Mouse (Mus musculus): ENCODE results near the gene Ctxn2. TPM values are rescaled to one million over a fixed set of nuclear protein-coding genes. Genes with fewer than 3 reads are reported as not detected.

Ctxn2 gene
- polyA plus RNA-seq, 1 experiment from 2014 or later = 0.33 TPM

DNA sequence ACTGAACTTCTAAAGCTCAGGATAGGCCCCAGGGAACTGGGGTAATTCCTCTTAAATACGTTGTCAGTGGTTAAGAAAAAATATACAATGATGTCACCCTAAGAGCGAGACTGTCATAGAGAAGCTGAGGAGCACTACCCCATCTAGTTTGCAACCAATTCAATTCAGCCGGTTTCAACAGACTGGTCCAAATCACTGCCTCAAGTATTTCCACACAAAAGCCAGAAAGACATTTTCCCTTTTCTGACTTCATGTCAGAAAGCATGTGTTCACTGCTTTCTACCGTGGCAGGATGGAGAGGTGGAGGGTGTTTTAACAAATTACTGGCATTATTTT is 14.2 kb upstream of the Ctxn2 start:
- H3K27ac ChIP-seq (replicated peaks) = peak overlapping the region; percentile 36; the same call in 1 of the 2 replicates
- 9% methylated on average over 4 of the region's 4 CpGs for WGBS
- H3K4me1 ChIP-seq (replicated peaks; ENCODE audit: control insufficient read depth, insufficient read depth) = no peaks in the 10 kb centered on the region
- no peak for TF ChIP-seq EP300 (optimal IDR thresholded peaks at IDR 0.05)
- TF ChIP-seq CTCF (IDR thresholded peaks at IDR 0.05; ENCODE audit: low read depth) = no peak
- H3K36me3 ChIP-seq (ENCODE audit: control insufficient read depth, insufficient read depth, low read length) = no peaks in the 10 kb centered on the region
- no peak for DNase-seq (ENCODE audit: low spot score)
- peak overlapping the region; percentile 60 for H3K4me3 ChIP-seq (ENCODE audit: low read depth, low read length)
- no peaks in the 10 kb centered on the region for H3K27me3 ChIP-seq (ENCODE audit: control insufficient read depth, insufficient read depth, low read length)
- H3K9ac ChIP-seq (ENCODE audit: low read length) = peak overlapping the region; percentile 82
- no peak for ATAC-seq (ENCODE audit: low FRiP score, low TSS enrichment)
- H3K4me2 ChIP-seq (replicated peaks; ENCODE audit: low read depth) = peak overlapping the region; percentile 73
- no peaks in the 10 kb centered on the region for H3K9me3 ChIP-seq (ENCODE audit: control insufficient read depth, low read length)

- Histone ChIP-seq H3K4me2 (replicated peaks; ENCODE audit: low read depth) (peak overlapping the region; percentile 73), H3K9ac (ENCODE audit: low read length) (peak overlapping the region; percentile 82), H3K27ac (replicated peaks) (peak overlapping the region; percentile 85), H3K36me3 (ENCODE audit: control insufficient read depth, insufficient read depth, low read length) (no peaks in the 10 kb centered on the region), H3K9me3 (ENCODE audit: control insufficient read depth, low read length) (no peaks in the 10 kb centered on the region), H3K4me3 (ENCODE audit: low read depth, low read length) (peak overlapping the region; percentile 60), H3K27me3 (ENCODE audit: control insufficient read depth, insufficient read depth, low read length) (no peaks in the 10 kb centered on the region), H3K4me1 (replicated peaks; ENCODE audit: control insufficient read depth, insufficient read depth) (no peaks in the 10 kb centered on the region)
- peak; percentile 78 for ATAC-seq (ENCODE audit: low FRiP score, low TSS enrichment)
- peak; percentile 33 for DNase-seq (ENCODE audit: low spot score)
- WGBS = under 1% methylated on average over 45 of the region's 59 CpGs
- TF ChIP-seq EP300 (optimal IDR thresholded peaks at IDR 0.05) = no peak
- no peak for TF ChIP-seq CTCF (IDR thresholded peaks at IDR 0.05; ENCODE audit: low read depth)
Observed at GRCm38 (mm10) chr2:125122624-125123476, 13.6 kb upstream of the Ctxn2 start.

DNA sequence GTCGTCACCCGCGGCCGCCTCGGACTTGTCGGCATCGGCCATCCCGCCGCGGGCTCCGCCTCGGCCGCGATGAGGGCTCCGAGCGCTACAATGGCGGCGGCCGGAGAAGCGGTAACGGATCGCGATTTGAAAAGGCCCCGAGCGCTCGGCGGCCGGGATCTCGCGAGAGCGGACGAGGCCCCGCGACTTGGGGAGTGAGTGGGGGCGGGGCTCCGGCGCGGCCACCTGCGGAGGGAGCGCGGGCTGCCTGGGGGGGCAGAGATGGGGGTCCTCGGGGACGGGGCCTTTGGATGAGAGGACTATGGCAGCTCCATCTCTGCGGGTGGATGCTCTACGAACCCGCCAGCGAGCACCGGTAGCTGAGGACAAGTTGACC is 13.0 kb upstream of the Ctxn2 start, which contains the start of gene Myef2:
Gene Myef2, minus strand, starts transcription at position 185 of the 376 bp plus-strand sequence.
- TF ChIP-seq EP300 (optimal IDR thresholded peaks at IDR 0.05) = peak; percentile 96
- TF ChIP-seq CTCF (IDR thresholded peaks at IDR 0.05; ENCODE audit: low read depth) = no peak
- peak; percentile 81 for DNase-seq (ENCODE audit: low spot score)
- Histone ChIP-seq H3K27ac (replicated peaks) (peak within 1 kb of the TSS; percentile 85), H3K4me1 (replicated peaks; ENCODE audit: control insufficient read depth, insufficient read depth) (no peaks in the 10 kb centered on the region), H3K36me3 (ENCODE audit: control insufficient read depth, insufficient read depth, low read length) (no peaks in the 10 kb centered on the region), H3K4me2 (replicated peaks; ENCODE audit: low read depth) (peak within 1 kb of the TSS; percentile 73), H3K9ac (ENCODE audit: low read length) (peak within 1 kb of the TSS; percentile 82), H3K27me3 (ENCODE audit: control insufficient read depth, insufficient read depth, low read length) (no peaks in the 10 kb centered on the region), H3K4me3 (ENCODE audit: low read depth, low read length) (peak within 1 kb of the TSS; percentile 60), H3K9me3 (ENCODE audit: control insufficient read depth, low read length) (no peaks in the 10 kb centered on the region)
- peak; percentile 94 for ATAC-seq (ENCODE audit: low FRiP score, low TSS enrichment)
- WGBS = under 1% methylated on average over 40 of the region's 48 CpGs

GRCm38 (mm10) chr2:125125824-125126223 is 10.7 kb upstream of the Ctxn2 start:
- ATAC-seq (ENCODE audit: low FRiP score, low TSS enrichment) (no peak), DNase-seq (ENCODE audit: low spot score) (no peak)
- Histone ChIP-seq H3K4me3 (ENCODE audit: low read depth, low read length) (no peak overlapping the region), H3K27me3 (ENCODE audit: control insufficient read depth, insufficient read depth, low read length) (no peaks in the 10 kb centered on the region), H3K4me1 (replicated peaks; ENCODE audit: control insufficient read depth, insufficient read depth) (no peaks in the 10 kb centered on the region), H3K27ac (replicated peaks) (no peak overlapping the region), H3K9ac (ENCODE audit: low read length) (no peak overlapping the region), H3K36me3 (ENCODE audit: control insufficient read depth, insufficient read depth, low read length) (no peaks in the 10 kb centered on the region), H3K4me2 (replicated peaks; ENCODE audit: low read depth) (no peak overlapping the region), H3K9me3 (ENCODE audit: control insufficient read depth, low read length) (no peaks in the 10 kb centered on the region)
- TF ChIP-seq EP300 (optimal IDR thresholded peaks at IDR 0.05) (no peak), CTCF (IDR thresholded peaks at IDR 0.05; ENCODE audit: low read depth) (no peak)
- 39% methylated on average over 4 of the region's 4 CpGs for WGBS

DNA sequence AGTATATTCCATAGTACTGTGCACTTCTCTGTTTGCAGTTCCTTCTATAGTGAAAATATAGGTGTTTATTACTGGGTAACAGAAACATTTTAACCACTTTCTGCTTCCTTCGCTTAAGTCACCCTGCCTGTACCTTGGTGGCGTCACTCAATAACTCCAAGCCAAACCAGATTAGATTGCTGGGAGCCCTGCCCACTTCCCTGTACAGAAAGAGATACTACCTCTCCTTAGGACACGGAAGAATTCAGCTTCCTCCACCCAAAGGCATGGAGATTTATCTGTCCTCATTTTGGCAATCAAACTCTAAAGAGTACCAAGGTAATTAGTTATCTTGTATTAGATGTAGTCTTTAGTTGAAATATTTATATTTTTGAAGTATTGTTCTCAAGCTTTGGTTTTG is 9.7 kb upstream of the Ctxn2 start:
- Histone ChIP-seq H3K4me1 (replicated peaks; ENCODE audit: control insufficient read depth, insufficient read depth) (no peaks in the 10 kb centered on the region), H3K9me3 (ENCODE audit: control insufficient read depth, low read length) (no peaks in the 10 kb centered on the region), H3K4me2 (replicated peaks; ENCODE audit: low read depth) (no peak overlapping the region), H3K27me3 (ENCODE audit: control insufficient read depth, insufficient read depth, low read length) (no peaks in the 10 kb centered on the region), H3K9ac (ENCODE audit: low read length) (no peak overlapping the region), H3K36me3 (ENCODE audit: control insufficient read depth, insufficient read depth, low read length) (no peaks in the 10 kb centered on the region), H3K4me3 (ENCODE audit: low read depth, low read length) (no peak overlapping the region), H3K27ac (replicated peaks) (no peak overlapping the region)
- 71% methylated on average over 3 of the region's 3 CpGs for WGBS
- no peak for ATAC-seq (ENCODE audit: low FRiP score, low TSS enrichment)
- no peak for DNase-seq (ENCODE audit: low spot score)
- TF ChIP-seq CTCF (IDR thresholded peaks at IDR 0.05; ENCODE audit: low read depth) = no peak
- no peak for TF ChIP-seq EP300 (optimal IDR thresholded peaks at IDR 0.05)

GRCm38 (mm10) chr2:125134113-125134512 is 2.4 kb upstream of the Ctxn2 start:
- ATAC-seq (ENCODE audit: low FRiP score, low TSS enrichment) (no peak), DNase-seq (ENCODE audit: low spot score) (no peak)
- Histone ChIP-seq H3K27ac (replicated peaks) (no peak overlapping the region), H3K4me2 (replicated peaks; ENCODE audit: low read depth) (no peak overlapping the region), H3K4me1 (replicated peaks; ENCODE audit: control insufficient read depth, insufficient read depth) (no peaks in the 10 kb centered on the region), H3K36me3 (ENCODE audit: control insufficient read depth, insufficient read depth, low read length) (no peaks in the 10 kb centered on the region), H3K9me3 (ENCODE audit: control insufficient read depth, low read length) (no peaks in the 10 kb centered on the region), H3K4me3 (ENCODE audit: low read depth, low read length) (no peak overlapping the region), H3K27me3 (ENCODE audit: control insufficient read depth, insufficient read depth, low read length) (no peaks in the 10 kb centered on the region), H3K9ac (ENCODE audit: low read length) (no peak overlapping the region)
- 35% methylated on average over 4 of the region's 4 CpGs for WGBS
- TF ChIP-seq CTCF (IDR thresholded peaks at IDR 0.05; ENCODE audit: low read depth) (no peak), EP300 (optimal IDR thresholded peaks at IDR 0.05) (no peak)

All from stomach, postnatal 0 days (tissue).